Mouse (Mus musculus): Measurements from ENCODE around the gene Rimkla. TPM values are rescaled to one million over a fixed set of nuclear protein-coding genes. Genes with fewer than 3 reads are reported as not detected.

Rimkla gene
- polyA plus RNA-seq, 1 experiment = not detected

GRCm38 (mm10) chr4:119526329-119526845, 34.0 kb upstream of the Rimkla start:
- TF ChIP-seq CTCF (IDR thresholded peaks at IDR 0.05; ENCODE audit: insufficient read depth, low read depth, low read length) (no peak), POLR2A (IDR thresholded peaks at IDR 0.05; ENCODE audit: insufficient read depth, low read depth, low read length) (no peak)

GRCm38 (mm10) chr4:119524466-119524865, 32.0 kb upstream of the Rimkla start:
- no peaks in the 10 kb centered on the region for H3K4me1 ChIP-seq (ENCODE audit: control insufficient read depth, insufficient read depth, low read length)
- TF ChIP-seq CTCF (IDR thresholded peaks at IDR 0.05; ENCODE audit: insufficient read depth, low read depth, low read length) = no peak
- TF ChIP-seq POLR2A (IDR thresholded peaks at IDR 0.05; ENCODE audit: insufficient read depth, low read depth, low read length) = no peak
- WGBS = 86% methylated on average over 2 of the region's 2 CpGs
- H3K27ac ChIP-seq (ENCODE audit: insufficient read depth, low read depth, low read length) = no peak overlapping the region
- H3K4me3 ChIP-seq (ENCODE audit: insufficient read depth, low read depth, low read length) = no peak overlapping the region

More at GRCm38 (mm10) chr4:119526329-119526845, 34.0 kb upstream of the Rimkla start:
- no peak overlapping the region for H3K27ac ChIP-seq (ENCODE audit: insufficient read depth, low read depth, low read length)
- H3K4me3 ChIP-seq (ENCODE audit: insufficient read depth, low read depth, low read length) = no peak overlapping the region
- no peaks in the 10 kb centered on the region for H3K4me1 ChIP-seq (ENCODE audit: control insufficient read depth, insufficient read depth, low read length)

- Histone ChIP-seq H3K27ac (ENCODE audit: insufficient read depth, low read depth, low read length) (no peak overlapping the region), H3K4me1 (ENCODE audit: control insufficient read depth, insufficient read depth, low read length) (no peaks in the 10 kb centered on the region), H3K4me3 (ENCODE audit: insufficient read depth, low read depth, low read length) (no peak overlapping the region)
- WGBS = 90% methylated on average over 1 of the region's 1 CpGs
- no peak for TF ChIP-seq POLR2A (IDR thresholded peaks at IDR 0.05; ENCODE audit: insufficient read depth, low read depth, low read length)
- TF ChIP-seq CTCF (IDR thresholded peaks at IDR 0.05; ENCODE audit: insufficient read depth, low read depth, low read length) = no peak
Observed at GRCm38 (mm10) chr4:119524010-119524409, 31.6 kb upstream of the Rimkla start.

- H3K4me3 ChIP-seq (ENCODE audit: insufficient read depth, low read depth, low read length) = no peak overlapping the region
- whole genome bisulfite sequencing = 81% methylated on average over 4 of the region's 4 CpGs
- TF ChIP-seq CTCF (IDR thresholded peaks at IDR 0.05; ENCODE audit: insufficient read depth, low read depth, low read length) = no peak
- TF ChIP-seq POLR2A (IDR thresholded peaks at IDR 0.05; ENCODE audit: insufficient read depth, low read depth, low read length) = no peak
- H3K4me1 ChIP-seq (ENCODE audit: control insufficient read depth, insufficient read depth, low read length) = no peaks in the 10 kb centered on the region
- no peak overlapping the region for H3K27ac ChIP-seq (ENCODE audit: insufficient read depth, low read depth, low read length)
Observed at GRCm38 (mm10) chr4:119523575-119523974, 31.1 kb upstream of the Rimkla start.

GRCm38 (mm10) chr4:119512731-119513141, 20.3 kb upstream of the Rimkla start:
- no peak overlapping the region for H3K27ac ChIP-seq (ENCODE audit: insufficient read depth, low read depth, low read length)
- TF ChIP-seq CTCF (IDR thresholded peaks at IDR 0.05; ENCODE audit: insufficient read depth, low read depth, low read length) (no peak), POLR2A (IDR thresholded peaks at IDR 0.05; ENCODE audit: insufficient read depth, low read depth, low read length) (no peak)
- H3K4me1 ChIP-seq (ENCODE audit: control insufficient read depth, insufficient read depth, low read length) = no peaks in the 10 kb centered on the region
- WGBS = 57% methylated on average over 3 of the region's 3 CpGs
- no peak overlapping the region for H3K4me3 ChIP-seq (ENCODE audit: insufficient read depth, low read depth, low read length)

GRCm38 (mm10) chr4:119511591-119511990, 19.2 kb upstream of the Rimkla start:
- peaks cover 3% of the 10 kb centered on the region for H3K4me1 ChIP-seq (ENCODE audit: control insufficient read depth, insufficient read depth, low read length)
- WGBS = 74% methylated on average over 2 of the region's 2 CpGs
- no peak overlapping the region for H3K27ac ChIP-seq (ENCODE audit: insufficient read depth, low read depth, low read length)
- H3K4me3 ChIP-seq (ENCODE audit: insufficient read depth, low read depth, low read length) = no peak overlapping the region
- TF ChIP-seq POLR2A (IDR thresholded peaks at IDR 0.05; ENCODE audit: insufficient read depth, low read depth, low read length) (no peak), CTCF (IDR thresholded peaks at IDR 0.05; ENCODE audit: insufficient read depth, low read depth, low read length) (no peak)

- WGBS = 74% methylated on average over 5 of the region's 5 CpGs
- no peaks in the 10 kb centered on the region for H3K4me1 ChIP-seq (ENCODE audit: control insufficient read depth, insufficient read depth, low read length)
Observed at GRCm38 (mm10) chr4:119498319-119498848, 6.0 kb upstream of the Rimkla start.

GRCm38 (mm10) chr4:119492933-119493327, 502 bp upstream of the Rimkla start:
- TF ChIP-seq POLR2A (IDR thresholded peaks at IDR 0.05; ENCODE audit: insufficient read depth, low read depth, low read length) = no peak
- 0 out of 2 replicates have a peak overlapping the region, but pooled peaks have one; percentile 3 for H3K27ac ChIP-seq (ENCODE audit: insufficient read depth, low read depth, low read length)

More at GRCm38 (mm10) chr4:119498319-119498848, 6.0 kb upstream of the Rimkla start:
- no peak for TF ChIP-seq CTCF (IDR thresholded peaks at IDR 0.05; ENCODE audit: insufficient read depth, low read depth, low read length)
- no peak for TF ChIP-seq POLR2A (IDR thresholded peaks at IDR 0.05; ENCODE audit: insufficient read depth, low read depth, low read length)
- Histone ChIP-seq H3K4me3 (ENCODE audit: insufficient read depth, low read depth, low read length) (no peak overlapping the region), H3K27ac (ENCODE audit: insufficient read depth, low read depth, low read length) (no peak overlapping the region)

GRCm38 (mm10) chr4:119490806-119491205, 1.6 kb downstream of the Rimkla start:
- Histone ChIP-seq H3K27ac (ENCODE audit: insufficient read depth, low read depth, low read length) (no peak overlapping the region), H3K4me3 (ENCODE audit: insufficient read depth, low read depth, low read length) (no peak overlapping the region), H3K4me1 (ENCODE audit: control insufficient read depth, insufficient read depth, low read length) (0 out of 2 replicates have a peak, but pooled peaks cover 3% of the 10 kb centered on the region)
- no peak for TF ChIP-seq CTCF (IDR thresholded peaks at IDR 0.05; ENCODE audit: insufficient read depth, low read depth, low read length)
- no peak for TF ChIP-seq POLR2A (IDR thresholded peaks at IDR 0.05; ENCODE audit: insufficient read depth, low read depth, low read length)
- 73% methylated on average over 3 of the region's 3 CpGs for WGBS

More at GRCm38 (mm10) chr4:119492933-119493327, 502 bp upstream of the Rimkla start:
- H3K4me1 ChIP-seq (ENCODE audit: control insufficient read depth, insufficient read depth, low read length) = no peaks in the 10 kb centered on the region
- WGBS = 51% methylated on average over 10 of the region's 10 CpGs
- peak overlapping the region; percentile 67 for H3K4me3 ChIP-seq (ENCODE audit: insufficient read depth, low read depth, low read length)
